Mouse (Mus musculus) G1E (cell line): Measurements from ENCODE around the gene Itgb8.

Experiments
- CTCF ChIP-seq: IDR thresholded peaks from 2 replicates; pipeline ENCODE4 v1.5.1; 2012; ENCODE audit warnings: low read depth, low read length, inconsistent platforms, mixed read lengths
- GATA2 ChIP-seq: IDR thresholded peaks from 2 replicates; pipeline ENCODE4 v1.6.1; 2012; ENCODE audit warnings: low read depth, low read length, inconsistent platforms, borderline replicate concordance

GRCm38 (mm10) chr12:119209384-119210072 is 29.1 kb downstream of the Itgb8 start:
- TF ChIP-seq CTCF (no peak), GATA2 (no peak)
